Comparison of ENCODE assay signal across 8 mouse cellular contexts in the genomic region with DNA sequence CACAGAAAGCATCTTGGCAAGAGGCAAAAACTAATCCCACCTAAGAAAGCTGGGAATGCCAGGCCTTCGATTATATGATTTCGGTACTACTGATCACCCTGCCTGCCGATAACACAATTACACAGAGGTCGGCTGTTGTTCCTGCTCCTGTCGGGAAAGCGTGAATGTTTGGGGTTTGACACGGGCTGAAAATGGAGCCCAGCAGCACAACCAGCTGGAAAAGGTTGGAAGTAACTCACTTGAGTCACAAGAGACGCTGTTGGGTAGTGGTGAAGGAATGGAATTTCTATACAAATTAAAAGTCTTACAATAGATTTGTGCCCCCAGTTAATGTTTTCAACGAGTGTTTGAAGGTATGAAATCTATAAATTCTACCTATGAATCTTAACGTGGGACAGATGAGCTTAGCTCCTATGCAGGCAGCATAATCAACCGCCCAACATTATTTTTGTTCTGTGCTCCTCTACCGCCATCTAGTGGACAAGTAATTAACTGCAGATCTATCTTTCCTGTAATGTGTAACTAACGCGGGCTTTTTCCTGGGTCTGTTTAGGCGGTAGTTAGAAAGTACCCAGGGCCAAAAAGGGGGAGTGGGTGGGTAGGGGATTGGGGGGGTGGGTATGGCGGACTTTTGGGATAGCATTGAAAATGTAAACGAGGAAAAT.
DNase-seq lines count a peak whose midpoint lies in the region; ATAC-seq lines count a peak whose summit lies in the region.

No protein-coding gene starts in this region.

- no peaks in the 10 kb centered on the region for H3K27me3 ChIP-seq in hindbrain, embryonic 11.5 days (ENCODE audit: control insufficient read depth, insufficient read depth, low read length)
- H3K27me3 ChIP-seq in midbrain, embryonic 13.5 days = peaks cover 2% of the 10 kb centered on the region; the same call in 1 of the 2 replicates

- H3K36me3 ChIP-seq in hindbrain, embryonic 11.5 days (ENCODE audit: control insufficient read depth, insufficient read depth, low read length) = no peaks in the 10 kb centered on the region
- H3K36me3 ChIP-seq in midbrain, embryonic 13.5 days = no peaks in the 10 kb centered on the region

- no peak overlapping the region for H3K27ac ChIP-seq in hindbrain, embryonic 11.5 days (ENCODE audit: low read depth, low read length)
- H3K27ac ChIP-seq in midbrain, embryonic 13.5 days = no peak overlapping the region

- WGBS in hindbrain, embryonic 11.5 days = 28% methylated on average over 17 of the region's 17 CpGs
- 30% methylated on average over 17 of the region's 17 CpGs for WGBS in midbrain, embryonic 13.5 days

- H3K4me3 ChIP-seq in hindbrain, embryonic 11.5 days (ENCODE audit: low read depth, low read length) = no peak overlapping the region
- no peak overlapping the region for H3K4me3 ChIP-seq in midbrain, embryonic 13.5 days (replicated peaks)

- ATAC-seq in hindbrain, embryonic 11.5 days (ENCODE audit: low FRiP score) = peak; percentile 72; the same call in 1 of the 2 replicates
- peak; percentile 77 for ATAC-seq in midbrain, embryonic 13.5 days

- H3K4me2 ChIP-seq in hindbrain, embryonic 11.5 days (replicated peaks; ENCODE audit: low read depth, low read length) = no peak overlapping the region
- H3K4me2 ChIP-seq in midbrain, embryonic 13.5 days (replicated peaks) = peak overlapping the region; percentile 22; the same call in 1 of the 2 replicates

- no peaks in the 10 kb centered on the region for H3K4me1 ChIP-seq in hindbrain, embryonic 11.5 days (replicated peaks; ENCODE audit: control insufficient read depth, insufficient read depth, low read length)
- no peaks in the 10 kb centered on the region; the same call in 1 of the 2 replicates for H3K4me1 ChIP-seq in midbrain, embryonic 13.5 days (replicated peaks)

- DNase-seq in kidney, adult 11 months = peak; percentile 10
- DNase-seq in kidney, adult 18-20 months = no peak
- DNase-seq in MN1 (ENCODE audit: low spot score) = peak; percentile 67
- peak; percentile 67 for DNase-seq in embryo, embryonic 11.5 days (ENCODE audit: low read depth, low spot score)
- peak; percentile 85 for DNase-seq in hindbrain, embryonic 11.5 days (ENCODE audit: low spot score)
- peak; percentile 37 to 55 for DNase-seq in layer of hippocampus, postnatal 10 days (ENCODE audit: low spot score in 2 of 2)
- no peak for DNase-seq in urinary bladder, adult 18-20 months (ENCODE audit: low spot score in 2 of 2)

- no peaks in the 10 kb centered on the region for H3K9me3 ChIP-seq in hindbrain, embryonic 11.5 days (ENCODE audit: control insufficient read depth, low read length)
- H3K9me3 ChIP-seq in midbrain, embryonic 13.5 days = no peaks in the 10 kb centered on the region

- H3K9ac ChIP-seq in hindbrain, embryonic 11.5 days (ENCODE audit: low read depth, low read length) = no peak overlapping the region
- no peak overlapping the region for H3K9ac ChIP-seq in midbrain, embryonic 13.5 days (replicated peaks)

Comparison
In these comparisons a context has a peak if more than half of its experiments do, and no peak if none do; other contexts are left out.
1. DNase-seq: peak in kidney, adult 11 months (single experiment), MN1 (single experiment), embryo, embryonic 11.5 days (single experiment), hindbrain, embryonic 11.5 days (single experiment) and layer of hippocampus, postnatal 10 days (2 of 2); none in kidney, adult 18-20 months (single experiment) and urinary bladder, adult 18-20 months (0 of 2).